In genomic region chr2:76076838-76077237, GRCm38 (mm10) we compare ENCODE assay signal across 18 mouse cellular contexts.
"Had no signal": no experiment of that assay in that cellular context is flagged by ENCODE, and none has a peak within 500 bp of the region (broad histone marks: within the 10 kb centered on the region; RNA-seq: fewer than 3 reads in every experiment).

No protein-coding gene starts in this region.

- H3K9me3 ChIP-seq: limb, embryonic 12.5 days; limb, embryonic 15.5 days; lung, embryonic 15.5 days; megakaryocyte, embryonic 14.5 days had no signal

- H3K27me3 ChIP-seq: lung, embryonic 15.5 days had no signal

- H3K9ac ChIP-seq: limb, embryonic 12.5 days; limb, embryonic 15.5 days; liver, embryonic 14.5 days; liver, postnatal 0 days; lung, embryonic 15.5 days had no signal

- H3K4me1 ChIP-seq: limb, embryonic 15.5 days; megakaryocyte, embryonic 14.5 days had no signal

- H3K27ac ChIP-seq: layer of hippocampus, adult 2 months; limb, embryonic 12.5 days; limb, embryonic 15.5 days; liver, embryonic 14.5 days; lung, embryonic 15.5 days had no signal

- DNase-seq: kidney, adult 18-20 months; layer of hippocampus, adult 9-11 months; liver, postnatal 0 days; lung, postnatal 10 days; lung, postnatal 36 days; midbrain, embryonic 14.5 days; thymus, adult 18-20 months; thymus, postnatal 36 days had no signal

- H3K4me2 ChIP-seq: limb, embryonic 12.5 days; limb, embryonic 15.5 days; liver, embryonic 11.5 days; lung, embryonic 15.5 days; midbrain, embryonic 11.5 days had no signal

- H3K4me3 ChIP-seq: layer of hippocampus, adult 2 months; limb, embryonic 12.5 days; limb, embryonic 15.5 days; lung, embryonic 15.5 days; megakaryocyte, embryonic 14.5 days had no signal

- H3K36me3 ChIP-seq: limb, embryonic 12.5 days; limb, embryonic 15.5 days; lung, embryonic 15.5 days had no signal

- ATAC-seq: inflammation-experienced regulatory T-cells, adult 6 months; intestine, embryonic 16.5 days; liver, postnatal 0 days had no signal
